18 mouse cellular contexts compared by ENCODE assay signal in genomic region chr10:60498538-60498937, GRCm38 (mm10).
A peak's percentile ranks its signal among the peaks of the same experiment; 100 is the strongest.
DNase-seq lines count a peak whose midpoint lies in the region; ATAC-seq and TF ChIP-seq lines count a peak whose summit lies in the region.
"Had no signal": no experiment of that assay in that cellular context is flagged by ENCODE, and none has a peak within 500 bp of the region (broad histone marks: within the 10 kb centered on the region; RNA-seq: fewer than 3 reads in every experiment).

No protein-coding gene starts in this region.

- no peak overlapping the region for H3K27ac ChIP-seq in heart, embryonic 12.5 days (ENCODE audit: poor library complexity, severe bottlenecking)
- H3K27ac ChIP-seq in gastrocnemius, adult 2 months = no peak overlapping the region
- H3K27ac ChIP-seq: embryonic facial prominence, embryonic 15.5 days; left cerebral cortex, adult 2 months; limb, embryonic 10.5 days; stomach, embryonic 15.5 days had no signal

- 30% methylated on average over 4 of the region's 4 CpGs for WGBS in heart, embryonic 12.5 days

- H3K4me1 ChIP-seq in heart, embryonic 12.5 days (replicated peaks) = no peaks in the 10 kb centered on the region
- H3K4me1 ChIP-seq: embryonic facial prominence, embryonic 15.5 days; stomach, embryonic 15.5 days had no signal

- H3K27me3 ChIP-seq in heart, embryonic 12.5 days (replicated peaks) = peaks cover 42% of the 10 kb centered on the region
- H3K27me3 ChIP-seq: embryonic facial prominence, embryonic 15.5 days; stomach, embryonic 15.5 days had no signal

- no peak overlapping the region for H3K9ac ChIP-seq in heart, embryonic 12.5 days
- H3K9ac ChIP-seq: embryonic facial prominence, embryonic 15.5 days; stomach, embryonic 15.5 days had no signal

- no peak overlapping the region for H3K4me3 ChIP-seq in heart, embryonic 12.5 days
- H3K4me3 ChIP-seq in gastrocnemius, adult 2 months = no peak overlapping the region
- H3K4me3 ChIP-seq: embryonic facial prominence, embryonic 15.5 days; left cerebral cortex, adult 2 months; limb, embryonic 10.5 days; stomach, embryonic 15.5 days had no signal

- TF ChIP-seq CTCF in gastrocnemius, adult 2 months (IDR thresholded peaks at IDR 0.05) = no peak

- no peak overlapping the region for H3K4me2 ChIP-seq in heart, embryonic 12.5 days
- H3K4me2 ChIP-seq: embryonic facial prominence, embryonic 15.5 days; stomach, embryonic 15.5 days had no signal

- H3K36me3 ChIP-seq in heart, embryonic 12.5 days = no peaks in the 10 kb centered on the region
- H3K36me3 ChIP-seq: embryonic facial prominence, embryonic 15.5 days; limb, embryonic 10.5 days; stomach, embryonic 15.5 days had no signal

- no peak for DNase-seq in heart, adult 11 months
- peak; percentile 38 for DNase-seq in adrenal gland, adult 8-10 months
- DNase-seq in adrenal gland, postnatal 36 days = peak; percentile 41 to 42
- peak; percentile 3 for DNase-seq in hindlimb bud, embryonic 11.5 days (ENCODE audit: extremely low spot score, low read depth, low spot score)
- DNase-seq in right cerebral cortex, postnatal 10 days (ENCODE audit: low spot score in 2 of 2) = no peak
- DNase-seq in gastrocnemius, adult 2 months = no peak
- DNase-seq: cerebellum, adult 18-20 months; kidney, adult 8-10 months; kidney, postnatal 25 days; lung, adult 18-20 months; lung, postnatal 14 days; thymus, adult 18-20 months; thymus, postnatal 4 days had no signal

- H3K9me3 ChIP-seq in heart, embryonic 12.5 days (replicated peaks) = peaks cover 3% of the 10 kb centered on the region
- H3K9me3 ChIP-seq: embryonic facial prominence, embryonic 15.5 days; limb, embryonic 10.5 days; stomach, embryonic 15.5 days had no signal

- intact Hi-C loops in gastrocnemius, adult 2 months (cut with DNase I) = no loop called here

- ATAC-seq in heart, embryonic 12.5 days (ENCODE audit: insufficient number of reproducible peaks, low FRiP score) = 0 out of 2 replicates have a peak, but pooled peaks have one; percentile 29

Comparison
In these comparisons a context has a peak if more than half of its experiments do, and no peak if none do; other contexts are left out.
1. DNase-seq: peak in adrenal gland, adult 8-10 months (single experiment), adrenal gland, postnatal 36 days (2 of 2) and hindlimb bud, embryonic 11.5 days (single experiment); none in heart, adult 11 months (single experiment), right cerebral cortex, postnatal 10 days (0 of 2) and gastrocnemius, adult 2 months (single experiment).